ENCODE assay signal across 17 mouse cellular contexts in the genomic region with DNA sequence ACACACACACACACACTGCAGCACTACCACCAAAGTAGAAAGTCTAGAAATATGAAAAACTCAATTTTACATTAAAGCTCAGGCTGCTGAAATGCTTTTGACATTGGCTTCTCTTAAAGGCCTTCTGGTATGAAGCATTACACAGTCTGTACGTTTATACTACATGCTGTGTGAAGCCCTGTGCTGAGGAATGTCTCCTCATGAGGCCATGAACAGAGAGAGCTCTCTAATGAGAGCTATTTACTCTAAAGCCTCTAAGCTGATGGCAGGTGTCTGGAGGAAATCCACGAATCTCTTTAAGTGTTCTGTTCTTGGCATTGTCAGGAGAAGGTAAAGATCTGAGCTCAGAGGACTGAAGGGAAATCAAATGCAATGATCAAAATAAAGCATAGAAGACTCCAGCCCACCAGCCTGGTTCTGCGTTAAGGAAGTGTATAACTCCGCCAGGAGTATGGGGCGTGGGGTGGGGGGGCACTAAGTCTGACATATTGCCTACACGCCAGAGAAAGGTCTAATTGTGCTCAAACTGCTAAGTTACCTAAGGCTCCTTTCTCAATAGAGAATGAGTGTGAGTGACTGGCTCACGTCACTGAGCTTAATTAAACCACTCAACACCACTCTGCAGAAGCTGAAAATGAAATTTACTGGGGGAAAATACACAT.
"Had no signal": no experiment of that assay in that cellular context is flagged by ENCODE, and none has a peak within 500 bp of the region (broad histone marks: within the 10 kb centered on the region; RNA-seq: fewer than 3 reads in every experiment).

No protein-coding gene starts in this region.

- DNase-seq: kidney, adult 11 months; kidney, adult 9 months; kidney, postnatal 36 days; layer of hippocampus, adult 9-11 months; layer of hippocampus, postnatal 36 days; lung, embryonic 14.5 days; lung, postnatal 10 days; midbrain, embryonic 14.5 days; right cerebral cortex, postnatal 25 days; spleen, adult 18-20 months; thymus, adult 18-20 months; thymus, postnatal 25 days had no signal

- H3K9ac ChIP-seq: limb, embryonic 15.5 days; liver, embryonic 12.5 days; lung, embryonic 14.5 days had no signal

- H3K36me3 ChIP-seq: limb, embryonic 15.5 days; liver, embryonic 12.5 days had no signal

- H3K4me2 ChIP-seq: limb, embryonic 15.5 days; liver, embryonic 12.5 days; lung, embryonic 14.5 days had no signal

- H3K27ac ChIP-seq: kidney, postnatal 0 days; limb, embryonic 15.5 days; liver, embryonic 12.5 days; macrophage had no signal

- H3K4me1 ChIP-seq: liver, embryonic 12.5 days; megakaryocyte, embryonic 14.5 days had no signal

- ATAC-seq: liver, embryonic 12.5 days had no signal

- H3K9me3 ChIP-seq: limb, embryonic 15.5 days; liver, embryonic 12.5 days; megakaryocyte, embryonic 14.5 days had no signal

- H3K27me3 ChIP-seq: limb, embryonic 15.5 days; liver, embryonic 12.5 days; megakaryocyte, embryonic 14.5 days had no signal

- H3K4me3 ChIP-seq: limb, embryonic 15.5 days; liver, embryonic 12.5 days; megakaryocyte, embryonic 14.5 days had no signal
